Mouse (Mus musculus) lung, adult 2 months (tissue): ENCODE measurements at regions not wholly inside any gene's neighbourhood (a gene's known extent, or its start where the extent isn't known, plus 50 kb on each side); places are given as distances from the start of the nearest gene placed in this dataset.

Experiments used
- DNase-seq: peaks from one replicate; pipeline ENCODE4 v3.0.0; 2022
- H3K4me1 ChIP-seq: fragments of 200-500 bp; 2 replicates; pipeline ENCODE4 v1.6.1; 2011; ENCODE audit warnings: low read length; ENCODE audit not compliant: control insufficient read depth, insufficient read depth
- H3K4me3 ChIP-seq: fragments of 200-500 bp; replicated peaks from 2 replicates; pipeline ENCODE3; 2011; ENCODE audit warnings: low read depth, mild to moderate bottlenecking, control low read depth, low read length; ENCODE audit errors: extremely low read depth
- CTCF ChIP-seq: fragments of 200-500 bp; IDR thresholded peaks from 2 replicates; pipeline ENCODE4 v1.5.1; 2011; ENCODE audit warnings: mild to moderate bottlenecking, low read length, control low read depth; ENCODE audit not compliant: insufficient read depth
- POLR2A ChIP-seq: fragments of 200-500 bp; IDR thresholded peaks from 2 replicates; pipeline ENCODE4 v1.6.1; 2011; ENCODE audit warnings: low read depth, mild to moderate bottlenecking, control low read depth, low read length, borderline replicate concordance; ENCODE audit errors: extremely low read depth
- WGBS: fragments of 180-500 bp; shearing (Covaris S2); methylation state at CpG from one replicate; pipeline ENCODE4 v1.1.7; 2018; 5-methylcytosine and 5-hydroxymethylcytosine counted together

- no peak for DNase-seq
- Histone ChIP-seq H3K4me3 (no peak overlapping the region), H3K4me1 (no peaks in the 10 kb centered on the region)
- 34% methylated on average over 11 of the region's 11 CpGs for WGBS
- TF ChIP-seq POLR2A = no peak
- TF ChIP-seq CTCF = no peak
Measured at GRCm38 (mm10) chr16:8117543-8118167, 307.3 kb downstream of the Tmem114 start.

- TF ChIP-seq CTCF (no peak), POLR2A (no peak)
- 48% methylated on average over 9 of the region's 9 CpGs for WGBS
- Histone ChIP-seq H3K4me3 (no peak overlapping the region), H3K4me1 (no peaks in the 10 kb centered on the region)
- no peak for DNase-seq
Measured at GRCm38 (mm10) chr16:8111329-8112116, 313.4 kb downstream of the Tmem114 start.

- no peak for DNase-seq
- TF ChIP-seq CTCF = no peak
- TF ChIP-seq POLR2A = no peak
- no peak overlapping the region for H3K4me3 ChIP-seq
- WGBS = 62% methylated on average over 19 of the region's 19 CpGs
- no peaks in the 10 kb centered on the region for H3K4me1 ChIP-seq
Measured at GRCm38 (mm10) chr16:8108141-8109122, 316.5 kb downstream of the Tmem114 start.

DNA sequence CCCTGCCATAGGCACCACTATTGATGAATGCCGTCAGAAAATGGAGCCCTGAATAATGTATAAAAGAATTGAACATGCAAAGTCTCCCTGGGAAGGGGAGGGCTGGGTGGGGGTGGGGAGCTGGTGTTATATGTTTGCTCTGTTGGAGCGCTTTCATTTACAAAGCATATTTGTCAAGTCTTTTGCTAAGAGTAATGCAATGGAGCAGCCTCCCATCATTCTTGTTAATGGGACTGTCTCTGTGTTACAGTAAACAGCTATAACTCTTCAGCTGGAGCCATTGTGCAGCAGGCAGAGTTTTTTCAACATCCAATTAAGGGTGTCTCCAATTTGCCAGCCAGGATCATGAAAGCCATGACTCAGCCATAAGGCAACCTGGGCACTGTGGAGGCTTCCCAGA lies 345.9 kb downstream of the Tmem114 start:
- TF ChIP-seq CTCF = no peak
- no peak for TF ChIP-seq POLR2A
- Histone ChIP-seq H3K4me3 (no peak overlapping the region), H3K4me1 (no peaks in the 10 kb centered on the region)
- 77% methylated on average over 2 of the region's 2 CpGs for WGBS
- no peak for DNase-seq

DNA sequence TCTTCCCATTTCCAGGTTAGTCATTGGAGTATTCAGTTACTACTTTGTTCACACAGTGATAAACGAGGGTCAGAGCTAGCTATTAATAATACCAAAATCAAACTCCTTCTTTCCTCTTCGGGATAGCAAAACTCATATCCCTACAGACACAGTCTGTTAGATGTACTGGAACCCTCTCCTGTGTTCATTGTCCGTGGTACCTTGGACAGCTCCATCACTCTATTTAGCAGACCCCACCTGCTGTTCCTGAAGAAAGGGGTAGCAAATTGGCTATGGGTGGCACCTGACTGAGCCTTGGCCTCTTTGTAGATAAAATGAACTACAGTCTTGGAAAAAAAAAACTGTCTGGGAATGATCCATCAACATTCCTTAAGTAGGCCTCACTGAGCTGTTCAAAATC lies 346.5 kb downstream of the Tmem114 start:
- H3K4me3 ChIP-seq = no peak overlapping the region
- 51% methylated on average over 3 of the region's 3 CpGs for WGBS
- DNase-seq = no peak
- H3K4me1 ChIP-seq = no peaks in the 10 kb centered on the region
- TF ChIP-seq POLR2A = no peak
- no peak for TF ChIP-seq CTCF

GRCm38 (mm10) chr16:8074729-8075128 lies 350.2 kb downstream of the Tmem114 start:
- H3K4me1 ChIP-seq = no peaks in the 10 kb centered on the region
- no peak for TF ChIP-seq POLR2A
- no peak for TF ChIP-seq CTCF
- H3K4me3 ChIP-seq = no peak overlapping the region
- 62% methylated on average over 4 of the region's 4 CpGs for WGBS
- DNase-seq = no peak

- H3K4me3 ChIP-seq = no peak overlapping the region
- TF ChIP-seq POLR2A (no peak), CTCF (no peak)
- WGBS = 43% methylated on average over 5 of the region's 5 CpGs
- no peaks in the 10 kb centered on the region for H3K4me1 ChIP-seq
- DNase-seq = no peak
Measured at GRCm38 (mm10) chr16:8053936-8054335, 371.0 kb downstream of the Tmem114 start.

DNA sequence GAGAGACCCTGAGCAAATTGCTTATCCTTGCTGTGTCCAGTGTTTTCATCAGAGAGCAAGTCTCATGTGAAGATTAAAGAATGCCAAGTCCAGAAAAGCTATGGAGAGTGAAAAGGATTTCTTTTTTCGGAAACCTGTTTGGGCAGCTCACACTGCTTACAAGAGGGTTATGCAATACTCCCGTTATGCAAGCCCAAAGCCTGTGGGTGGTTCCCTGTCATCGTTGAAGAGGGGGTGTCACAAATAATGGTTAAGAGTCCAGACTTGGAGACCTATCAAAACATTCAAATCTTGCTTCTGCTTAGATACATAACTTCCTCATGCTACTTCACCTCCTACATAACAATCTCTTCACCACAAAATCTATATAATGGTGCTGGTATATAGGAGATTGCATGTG lies 416.0 kb downstream of the Tmem114 start:
- Histone ChIP-seq H3K4me1 (no peaks in the 10 kb centered on the region), H3K4me3 (no peak overlapping the region)
- TF ChIP-seq POLR2A (no peak), CTCF (no peak)
- DNase-seq = peak; percentile 19
- 45% methylated on average over 3 of the region's 3 CpGs for WGBS

DNA sequence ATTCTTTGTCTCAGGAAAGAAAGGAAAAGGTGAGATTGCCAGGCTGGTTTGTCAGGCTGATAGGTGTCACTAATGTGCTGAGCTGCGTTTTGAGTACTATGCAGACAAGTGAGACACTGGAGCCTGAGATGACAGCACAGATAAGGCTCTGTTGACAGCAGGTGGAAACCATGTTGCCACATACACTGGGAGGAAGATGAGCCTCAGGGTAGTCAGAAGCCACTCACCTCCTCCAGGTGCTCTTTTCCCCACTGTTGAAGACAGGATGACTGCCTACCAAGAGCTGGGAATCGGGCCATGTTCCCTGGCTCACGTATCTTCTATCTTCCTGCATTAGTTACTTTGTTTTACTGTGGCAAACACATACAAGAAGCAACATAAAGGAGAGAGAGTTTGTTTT lies 418.3 kb downstream of the Tmem114 start:
- Histone ChIP-seq H3K4me1 (no peaks in the 10 kb centered on the region), H3K4me3 (no peak overlapping the region)
- TF ChIP-seq CTCF (no peak), POLR2A (no peak)
- 39% methylated on average over 3 of the region's 3 CpGs for WGBS
- no peak for DNase-seq
